Mouse (Mus musculus): Measurements from ENCODE around the gene Nprl2. TPM values are rescaled to one million over a fixed set of nuclear protein-coding genes. Genes with fewer than 3 reads are reported as not detected.
A peak's percentile ranks its signal among the peaks of the same experiment; 100 is the strongest.
"Not testable (repeated sequence)": the region's sequence is repeated elsewhere in the genome, so short reads cannot be mapped to it uniquely, and the experiment has no call there.

Nprl2 gene
- polyA plus RNA-seq, 1 experiment from 2014 or later, result 47.2 TPM

GRCm38 (mm10) chr9:107555701-107556100 is 13.7 kb downstream of the Nprl2 start:
- ATAC-seq (ENCODE audit: insufficient number of reproducible peaks, insufficient read depth, low FRiP score, low TSS enrichment, low read depth), result no peak
- H3K27ac ChIP-seq, result peak overlapping the region; percentile 95
- H3K27me3 ChIP-seq, result 0 out of 2 replicates have a peak, but pooled peaks cover 1% of the 10 kb centered on the region
- peak overlapping the region; percentile 86 for H3K9ac ChIP-seq
- peak overlapping the region; percentile 66 for H3K4me3 ChIP-seq
- peaks cover 52% of the 10 kb centered on the region for H3K4me1 ChIP-seq
- 36% methylated on average over 2 of the region's 2 CpGs for WGBS
- H3K4me2 ChIP-seq, result peak overlapping the region; percentile 96
- H3K36me3 ChIP-seq, result peaks cover 41% of the 10 kb centered on the region
- H3K9me3 ChIP-seq, result no peaks in the 10 kb centered on the region

GRCm38 (mm10) chr9:107556346-107556745 is 14.3 kb downstream of the Nprl2 start:
- peak overlapping the region; percentile 96 for H3K4me2 ChIP-seq
- H3K36me3 ChIP-seq, result peaks cover 48% of the 10 kb centered on the region
- ATAC-seq (ENCODE audit: insufficient number of reproducible peaks, insufficient read depth, low FRiP score, low TSS enrichment, low read depth), result no peak
- H3K9me3 ChIP-seq, result no peaks in the 10 kb centered on the region
- no peaks in the 10 kb centered on the region for H3K27me3 ChIP-seq
- H3K27ac ChIP-seq, result no peak overlapping the region
- peak overlapping the region; percentile 66 for H3K4me3 ChIP-seq
- H3K9ac ChIP-seq, result peak overlapping the region; percentile 86; the same call in 1 of the 2 replicates
- H3K4me1 ChIP-seq, result peaks cover 46% of the 10 kb centered on the region
- 71% methylated on average over 3 of the region's 3 CpGs for WGBS

GRCm38 (mm10) chr9:107563029-107563581 is 21.1 kb downstream of the Nprl2 start, which contains the start of gene Tusc2:
Gene Tusc2, plus strand, starts transcription at chr9:107563255.
- Histone ChIP-seq H3K9me3 (no peaks in the 10 kb centered on the region), H3K27ac (peak within 1 kb of the TSS; percentile 51; the same call in 1 of the 2 replicates), H3K36me3 (peaks cover 59% of the 10 kb centered on the region), H3K9ac (peak within 1 kb of the TSS; percentile 87), H3K4me2 (peak within 1 kb of the TSS; percentile 83), H3K27me3 (no peaks in the 10 kb centered on the region), H3K4me1 (peaks cover 42% of the 10 kb centered on the region), H3K4me3 (peak within 1 kb of the TSS; percentile 91)
- WGBS, result 0% methylated on average over 44 of the region's 46 CpGs
- peak; percentile 87 for ATAC-seq (ENCODE audit: insufficient number of reproducible peaks, insufficient read depth, low FRiP score, low TSS enrichment, low read depth)

GRCm38 (mm10) chr9:107565556-107565955 is 23.5 kb downstream of the Nprl2 start:
- 47% methylated on average over 5 of the region's 5 CpGs for WGBS
- H3K4me2 ChIP-seq, result peak overlapping the region; percentile 19; the same call in 1 of the 2 replicates
- not testable (repeated sequence) for H3K4me3 ChIP-seq; H3K27me3 ChIP-seq; H3K9ac ChIP-seq; ATAC-seq (ENCODE audit: insufficient number of reproducible peaks, insufficient read depth, low FRiP score, low TSS enrichment, low read depth); H3K9me3 ChIP-seq
- H3K27ac ChIP-seq, result 0 out of 2 replicates have a peak overlapping the region, but pooled peaks have one; percentile 18
- peaks cover 37% of the 10 kb centered on the region for H3K36me3 ChIP-seq
- peaks cover 50% of the 10 kb centered on the region for H3K4me1 ChIP-seq

- 55% methylated on average over 15 of the region's 15 CpGs for WGBS
- no peaks in the 10 kb centered on the region for H3K27me3 ChIP-seq
- peak overlapping the region; percentile 91; the same call in 1 of the 2 replicates for H3K27ac ChIP-seq
- ATAC-seq (ENCODE audit: insufficient number of reproducible peaks, insufficient read depth, low FRiP score, low TSS enrichment, low read depth), result no peak
- H3K9ac ChIP-seq, result no peak overlapping the region
- peak overlapping the region; percentile 21 for H3K4me2 ChIP-seq
- no peaks in the 10 kb centered on the region for H3K9me3 ChIP-seq
- H3K4me1 ChIP-seq, result peaks cover 57% of the 10 kb centered on the region
- peak overlapping the region; percentile 2; the same call in 1 of the 2 replicates for H3K4me3 ChIP-seq
- peaks cover 37% of the 10 kb centered on the region for H3K36me3 ChIP-seq
Observed at GRCm38 (mm10) chr9:107566041-107566709, 24.1 kb downstream of the Nprl2 start.

- peaks cover 63% of the 10 kb centered on the region for H3K4me1 ChIP-seq
- 57% methylated on average over 3 of the region's 3 CpGs for WGBS
- peak overlapping the region; percentile 91 for H3K27ac ChIP-seq
- no peak overlapping the region; the same call in 1 of the 2 replicates for H3K9ac ChIP-seq
- peak overlapping the region; percentile 83; the same call in 1 of the 2 replicates for H3K4me3 ChIP-seq
- peak overlapping the region; percentile 88; the same call in 1 of the 2 replicates for H3K4me2 ChIP-seq
- no peaks in the 10 kb centered on the region for H3K27me3 ChIP-seq
- peaks cover 37% of the 10 kb centered on the region for H3K36me3 ChIP-seq
- no peak for ATAC-seq (ENCODE audit: insufficient number of reproducible peaks, insufficient read depth, low FRiP score, low TSS enrichment, low read depth)
- H3K9me3 ChIP-seq, result no peaks in the 10 kb centered on the region
Observed at GRCm38 (mm10) chr9:107566855-107567254, 24.8 kb downstream of the Nprl2 start.

- WGBS, result 5% methylated on average over 18 of the region's 18 CpGs
- peaks cover 62% of the 10 kb centered on the region for H3K4me1 ChIP-seq
- peaks cover 41% of the 10 kb centered on the region for H3K36me3 ChIP-seq
Observed at GRCm38 (mm10) chr9:107567702-107568319, 25.8 kb downstream of the Nprl2 start, which contains the start of gene Hyal2. Gene Hyal2, plus strand, starts transcription at chr9:107567945.

GRCm38 (mm10) chr9:107568331-107569261 is 26.6 kb downstream of the Nprl2 start:
- Histone ChIP-seq H3K9me3 (no peaks in the 10 kb centered on the region), H3K9ac (peak overlapping the region; percentile 84), H3K36me3 (peaks cover 48% of the 10 kb centered on the region), H3K27ac (peak overlapping the region; percentile 91), H3K27me3 (no peaks in the 10 kb centered on the region), H3K4me1 (peaks cover 58% of the 10 kb centered on the region), H3K4me3 (peak overlapping the region; percentile 83), H3K4me2 (peak overlapping the region; percentile 88)
- peak; percentile 82 for ATAC-seq (ENCODE audit: insufficient number of reproducible peaks, insufficient read depth, low FRiP score, low TSS enrichment, low read depth)
- under 1% methylated on average over 41 of the region's 41 CpGs for WGBS

More at GRCm38 (mm10) chr9:107567702-107568319, 25.8 kb downstream of the Nprl2 start, which contains the start of gene Hyal2:
- Histone ChIP-seq H3K4me2 (peak within 1 kb of the TSS; percentile 88), H3K9ac (peak within 1 kb of the TSS; percentile 84), H3K9me3 (no peaks in the 10 kb centered on the region), H3K27me3 (no peaks in the 10 kb centered on the region), H3K27ac (peak within 1 kb of the TSS; percentile 91), H3K4me3 (peak within 1 kb of the TSS; percentile 83)
- no peak for ATAC-seq (ENCODE audit: insufficient number of reproducible peaks, insufficient read depth, low FRiP score, low TSS enrichment, low read depth)

GRCm38 (mm10) chr9:107569270-107569669 is 27.2 kb downstream of the Nprl2 start:
- Histone ChIP-seq H3K4me3 (peak overlapping the region; percentile 83), H3K9ac (peak overlapping the region; percentile 84), H3K9me3 (no peaks in the 10 kb centered on the region), H3K27ac (peak overlapping the region; percentile 91), H3K27me3 (no peaks in the 10 kb centered on the region), H3K4me2 (peak overlapping the region; percentile 88), H3K36me3 (peaks cover 52% of the 10 kb centered on the region), H3K4me1 (peaks cover 51% of the 10 kb centered on the region)
- no peak for ATAC-seq (ENCODE audit: insufficient number of reproducible peaks, insufficient read depth, low FRiP score, low TSS enrichment, low read depth)
- WGBS, result under 1% methylated on average over 23 of the region's 23 CpGs

- peak overlapping the region; percentile 84 for H3K9ac ChIP-seq
- peak overlapping the region; percentile 83 for H3K4me3 ChIP-seq
- no peaks in the 10 kb centered on the region for H3K27me3 ChIP-seq
- peaks cover 52% of the 10 kb centered on the region for H3K36me3 ChIP-seq
- H3K4me2 ChIP-seq, result peak overlapping the region; percentile 88
- no peak for ATAC-seq (ENCODE audit: insufficient number of reproducible peaks, insufficient read depth, low FRiP score, low TSS enrichment, low read depth)
- no peaks in the 10 kb centered on the region for H3K9me3 ChIP-seq
- WGBS, result 45% methylated on average over 13 of the region's 13 CpGs
- peak overlapping the region; percentile 91 for H3K27ac ChIP-seq
- peaks cover 49% of the 10 kb centered on the region for H3K4me1 ChIP-seq
Observed at GRCm38 (mm10) chr9:107570016-107570415, 28.0 kb downstream of the Nprl2 start.

Measured in embryonic facial prominence, embryonic 13.5 days (tissue).